Mouse (Mus musculus) right cerebral cortex, postnatal 4 days (tissue): ENCODE data around the gene Zdhhc21.

Source experiments
- DNase-seq: peaks from one replicate; pipeline ENCODE4 v3.0.0-alpha.2; 2022

Gene Zdhhc21

DNA sequence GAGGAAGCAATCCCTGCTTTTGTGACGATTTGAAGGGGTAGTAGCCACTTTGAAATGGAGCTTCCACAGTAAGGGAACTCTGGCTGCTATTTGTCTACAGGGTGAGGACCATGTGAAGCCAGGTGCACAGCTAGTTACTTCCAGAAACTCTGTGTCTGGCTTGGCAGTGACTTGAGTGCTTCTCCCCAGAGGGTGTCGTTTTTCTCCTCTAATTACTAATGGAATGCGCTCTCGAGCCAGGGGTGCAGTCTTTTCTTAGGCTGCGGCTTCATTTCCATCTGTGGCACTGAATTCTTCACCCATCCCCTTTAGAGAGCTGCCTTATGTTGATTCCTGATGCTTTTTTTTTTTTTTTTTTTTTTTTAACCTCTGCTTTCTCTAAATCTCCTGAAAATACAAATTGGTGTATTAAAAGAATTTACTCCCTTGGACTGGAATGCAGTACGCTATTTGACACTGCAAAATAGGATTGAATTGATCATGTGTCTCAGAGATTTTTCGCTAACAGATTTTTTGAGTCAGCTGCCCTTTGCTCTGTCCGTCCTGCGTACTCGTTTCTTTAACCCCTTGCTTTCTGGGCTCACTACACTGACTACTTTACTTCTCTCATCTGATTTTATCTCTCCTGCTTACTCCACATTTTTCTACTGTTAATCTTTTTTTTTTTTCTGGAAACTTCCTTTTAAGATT is 97.2 kb downstream of the Zdhhc21 start:
- DNase-seq: no peak

- DNase-seq: no peak
Measured at GRCm38 (mm10) chr4:82756295-82756626, 103.5 kb downstream of the Zdhhc21 start.

DNA sequence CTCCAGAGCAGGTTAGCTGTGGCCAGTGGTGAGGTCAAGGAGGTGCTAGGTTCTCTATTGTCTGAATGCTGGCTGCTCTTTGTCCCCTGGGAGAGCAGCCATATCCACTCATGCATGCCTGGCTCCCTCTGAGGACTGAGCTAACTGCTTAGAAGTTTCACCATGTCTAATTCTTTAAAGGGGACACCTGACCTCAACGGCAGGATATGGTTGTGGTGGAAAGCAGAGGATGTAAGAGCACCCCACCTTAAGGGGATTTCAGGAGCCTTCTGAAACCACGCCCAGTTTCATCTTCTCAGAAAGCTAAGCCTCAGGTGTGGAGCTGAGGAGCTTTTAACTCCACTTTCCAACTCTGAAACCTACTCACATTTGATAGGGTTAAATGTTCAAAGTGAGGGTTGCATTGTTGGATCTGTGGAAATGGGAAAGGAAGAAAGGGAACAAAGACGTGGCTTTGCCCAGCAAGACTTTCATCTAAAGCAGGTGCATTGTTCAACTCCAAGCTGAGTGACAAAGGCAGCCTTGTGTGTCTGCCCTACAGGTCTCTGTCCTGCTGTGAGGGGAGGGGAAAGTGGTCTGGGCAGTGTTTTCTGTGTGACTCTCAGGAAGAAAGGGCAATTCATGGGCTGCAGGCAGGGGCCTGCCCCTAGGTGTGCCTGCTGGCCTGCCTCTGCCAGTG is 104.0 kb downstream of the Zdhhc21 start:
- no peak for DNase-seq
